In the genomic region with DNA sequence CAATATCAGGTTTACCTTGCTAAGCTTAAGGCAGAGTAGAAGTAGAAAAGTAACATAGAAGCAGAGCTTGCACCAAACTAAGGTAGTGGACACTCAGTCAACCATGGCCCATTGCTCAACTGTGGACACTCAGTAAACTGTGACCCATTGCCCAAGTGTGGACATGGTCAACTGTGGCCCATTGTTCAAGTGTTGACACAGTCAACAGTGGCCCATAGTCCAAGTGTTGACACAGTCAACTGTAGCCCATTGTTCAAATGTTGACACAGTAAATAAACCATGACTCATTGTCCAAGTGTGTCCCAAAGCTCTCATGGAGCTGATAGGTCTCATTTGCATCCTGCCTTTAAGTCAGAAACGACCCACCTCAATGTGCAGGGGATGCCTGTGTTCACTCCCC, we compare ENCODE assay signal across 18 mouse cellular contexts.
A peak's percentile ranks its signal among the peaks of the same experiment; 100 is the strongest.
DNase-seq lines count a peak whose midpoint lies in the region; ATAC-seq and TF ChIP-seq lines count a peak whose summit lies in the region.
"Had no signal": no experiment of that assay in that cellular context is flagged by ENCODE, and none has a peak within 500 bp of the region (broad histone marks: within the 10 kb centered on the region; RNA-seq: fewer than 3 reads in every experiment).

No protein-coding gene starts in this region.

- WGBS in liver, adult 2 months: 3% methylated on average over 1 of the region's 1 CpGs
- WGBS in lung, embryonic 16.5 days: 32% methylated on average over 1 of the region's 1 CpGs
- 41% methylated on average over 1 of the region's 1 CpGs for WGBS in stomach, embryonic 16.5 days
- WGBS in forebrain, postnatal 0 days: 74% methylated on average over 1 of the region's 1 CpGs

- ATAC-seq in lung, embryonic 16.5 days (ENCODE audit: low read depth): peak; percentile 59; the same call in 1 of the 2 replicates
- peak; percentile 72; the same call in 1 of the 2 replicates for ATAC-seq in stomach, embryonic 16.5 days (ENCODE audit: insufficient read depth, low FRiP score)
- no peak for ATAC-seq in forebrain, postnatal 0 days

- H3K36me3 ChIP-seq in liver, adult 2 months (ENCODE audit: control insufficient read depth, insufficient read depth, low read length): no peaks in the 10 kb centered on the region
- no peaks in the 10 kb centered on the region for H3K36me3 ChIP-seq in lung, embryonic 16.5 days (ENCODE audit: control insufficient read depth, insufficient read depth, low read length)
- H3K36me3 ChIP-seq in stomach, embryonic 16.5 days (ENCODE audit: control insufficient read depth, insufficient read depth, low read length): no peaks in the 10 kb centered on the region
- no peaks in the 10 kb centered on the region for H3K36me3 ChIP-seq in forebrain, postnatal 0 days (ENCODE audit: insufficient read depth)
- H3K36me3 ChIP-seq: heart, embryonic 15.5 days; hindbrain, embryonic 10.5 days; limb, embryonic 15.5 days; midbrain, embryonic 12.5 days had no signal

- no peaks in the 10 kb centered on the region; the same call in 1 of the 2 replicates for H3K4me1 ChIP-seq in liver, adult 2 months (ENCODE audit: control insufficient read depth, insufficient read depth, low read length)
- no peaks in the 10 kb centered on the region for H3K4me1 ChIP-seq in lung, embryonic 16.5 days (replicated peaks; ENCODE audit: control insufficient read depth, insufficient read depth, low read length)
- H3K4me1 ChIP-seq in stomach, embryonic 16.5 days (ENCODE audit: control insufficient read depth, insufficient read depth, low read length): no peaks in the 10 kb centered on the region
- H3K4me1 ChIP-seq in forebrain, postnatal 0 days (ENCODE audit: insufficient read depth): no peaks in the 10 kb centered on the region
- H3K4me1 ChIP-seq: heart, embryonic 15.5 days; hindbrain, embryonic 10.5 days; limb, embryonic 15.5 days; midbrain, embryonic 12.5 days had no signal

- no peak overlapping the region for H3K4me2 ChIP-seq in lung, embryonic 16.5 days (ENCODE audit: low read depth, low read length)
- H3K4me2 ChIP-seq in stomach, embryonic 16.5 days (ENCODE audit: low read depth, low read length): no peak overlapping the region
- H3K4me2 ChIP-seq in forebrain, postnatal 0 days (ENCODE audit: low read depth): no peak overlapping the region
- H3K4me2 ChIP-seq: heart, embryonic 15.5 days; limb, embryonic 15.5 days; midbrain, embryonic 12.5 days had no signal

- no peak overlapping the region for H3K4me3 ChIP-seq in liver, adult 2 months (ENCODE audit: insufficient read depth, low read depth, low read length)
- no peak overlapping the region for H3K4me3 ChIP-seq in lung, embryonic 16.5 days (ENCODE audit: low read length)
- H3K4me3 ChIP-seq in stomach, embryonic 16.5 days (replicated peaks; ENCODE audit: low read length): no peak overlapping the region
- no peak overlapping the region for H3K4me3 ChIP-seq in forebrain, postnatal 0 days (ENCODE audit: low read depth, low read length)
- H3K4me3 ChIP-seq: erythroblast, embryonic 14.5 days; heart, adult 2 months; heart, embryonic 15.5 days; hindbrain, embryonic 10.5 days; limb, embryonic 15.5 days; midbrain, embryonic 12.5 days had no signal

- no peak overlapping the region for H3K27ac ChIP-seq in liver, adult 2 months (replicated peaks; ENCODE audit: insufficient read depth, low read depth, low read length)
- no peak overlapping the region for H3K27ac ChIP-seq in lung, embryonic 16.5 days (ENCODE audit: low read length)
- H3K27ac ChIP-seq in stomach, embryonic 16.5 days (ENCODE audit: low read length): no peak overlapping the region
- H3K27ac ChIP-seq in forebrain, postnatal 0 days (ENCODE audit: low read depth, low read length): no peak overlapping the region
- H3K27ac ChIP-seq: heart, adult 2 months; heart, embryonic 15.5 days; hindbrain, embryonic 10.5 days; limb, embryonic 15.5 days; midbrain, embryonic 12.5 days had no signal

- DNase-seq in heart, adult 11 months: peak; percentile 39
- no peak for DNase-seq in heart, postnatal 14 days
- DNase-seq in liver, adult 2 months (ENCODE audit: extremely low read depth, low read depth, low spot score): peak; percentile 89
- no peak for DNase-seq in liver
- no peak for DNase-seq in forebrain, postnatal 0 days
- DNase-seq in retina, postnatal 1 day: no peak
- DNase-seq: adrenal gland, adult 2 months; cerebellum, postnatal 14 days; gastrocnemius, postnatal 10 days; heart, adult 2 months; kidney, postnatal 14 days had no signal

- no peak for TF ChIP-seq CTCF in liver, adult 2 months (IDR thresholded peaks at IDR 0.05; ENCODE audit: low read depth, low read length)
- TF ChIP-seq CTCF in forebrain, postnatal 0 days (IDR thresholded peaks at IDR 0.05; ENCODE audit: low read depth): no peak

- no peaks in the 10 kb centered on the region for H3K9me3 ChIP-seq in lung, embryonic 16.5 days (ENCODE audit: control insufficient read depth, low read length)
- no peaks in the 10 kb centered on the region for H3K9me3 ChIP-seq in stomach, embryonic 16.5 days (replicated peaks; ENCODE audit: control insufficient read depth, low read length)
- no peaks in the 10 kb centered on the region for H3K9me3 ChIP-seq in forebrain, postnatal 0 days (ENCODE audit: low read length)
- H3K9me3 ChIP-seq: heart, embryonic 15.5 days; hindbrain, embryonic 10.5 days; limb, embryonic 15.5 days; midbrain, embryonic 12.5 days had no signal

- intact Hi-C loops in heart, postnatal 14 days (cut with DNase I): no loop called here

- no peak overlapping the region for H3K9ac ChIP-seq in liver, adult 2 months (ENCODE audit: low read depth, low read length)
- no peak overlapping the region for H3K9ac ChIP-seq in lung, embryonic 16.5 days (ENCODE audit: low read length)
- H3K9ac ChIP-seq in stomach, embryonic 16.5 days (ENCODE audit: low read length): no peak overlapping the region
- no peak overlapping the region for H3K9ac ChIP-seq in forebrain, postnatal 0 days
- H3K9ac ChIP-seq: heart, embryonic 15.5 days; limb, embryonic 15.5 days; midbrain, embryonic 12.5 days had no signal

- H3K27me3 ChIP-seq in liver, adult 2 months (ENCODE audit: control insufficient read depth, insufficient read depth, low read length): no peaks in the 10 kb centered on the region
- peaks cover 3% of the 10 kb centered on the region; the same call in 1 of the 2 replicates for H3K27me3 ChIP-seq in lung, embryonic 16.5 days (ENCODE audit: control insufficient read depth, insufficient read depth, low read depth, low read length)
- H3K27me3 ChIP-seq in stomach, embryonic 16.5 days (ENCODE audit: control insufficient read depth, insufficient read depth, low read length): peaks cover 9% of the 10 kb centered on the region; the same call in 1 of the 2 replicates
- H3K27me3 ChIP-seq in forebrain, postnatal 0 days (ENCODE audit: insufficient read depth, low read length): no peaks in the 10 kb centered on the region
- H3K27me3 ChIP-seq: limb, embryonic 15.5 days had no signal

- no peaks in the 10 kb centered on the region for H3K79me2 ChIP-seq in liver, adult 2 months (ENCODE audit: control insufficient read depth, insufficient read depth, low read length)

- TF ChIP-seq POLR2A in liver, adult 2 months (IDR thresholded peaks at IDR 0.05; ENCODE audit: extremely low read depth, insufficient read depth, low read length): no peak

Comparison
In these comparisons a context has a peak if more than half of its experiments do, and no peak if none do; other contexts are left out.
1. DNase-seq: peak in heart, adult 11 months (single experiment) and liver, adult 2 months (single experiment); none in heart, postnatal 14 days (0 of 2), liver (single experiment), forebrain, postnatal 0 days (single experiment) and retina, postnatal 1 day (single experiment).